In the genomic region with DNA sequence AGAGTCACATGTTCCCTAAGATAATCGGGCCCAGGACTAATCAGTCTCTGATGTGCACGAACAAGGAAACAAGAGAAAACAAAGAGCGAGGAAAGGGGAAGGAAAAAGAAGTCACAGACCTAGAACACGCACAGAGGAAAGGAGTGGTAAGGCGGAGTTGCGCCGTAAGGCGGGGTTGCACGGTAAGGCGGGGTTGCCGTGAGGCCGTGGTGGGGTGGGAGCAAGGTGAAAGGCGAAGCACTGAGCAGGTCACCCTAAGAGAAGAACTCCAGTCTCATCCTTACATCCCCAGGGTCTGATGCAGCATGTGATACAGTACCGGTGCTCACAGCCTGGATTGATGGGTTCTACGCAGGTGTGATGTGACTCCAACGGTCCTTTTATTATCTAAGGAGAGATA, we compare ENCODE assay signal across 27 mouse cellular contexts. TPM values are rescaled to one million over a fixed set of nuclear protein-coding genes. Genes with fewer than 3 reads are reported as not detected.
DNase-seq lines count a peak whose midpoint lies in the region; ATAC-seq and TF ChIP-seq lines count a peak whose summit lies in the region.
"Had no signal": no experiment of that assay in that cellular context is flagged by ENCODE, and none has a peak within 500 bp of the region (broad histone marks: within the 10 kb centered on the region; RNA-seq: fewer than 3 reads in every experiment).

No protein-coding gene starts in this region.

- TF ChIP-seq RAD21 in MEL (IDR thresholded peaks at IDR 0.05; ENCODE audit: low read depth, low read length), result no peak

- no peaks in the 10 kb centered on the region for H3K9me3 ChIP-seq in ES-Bruce4 (replicated peaks; ENCODE audit: control insufficient read depth, insufficient read depth, low read length, poor library complexity, severe bottlenecking)
- no peaks in the 10 kb centered on the region for H3K9me3 ChIP-seq in MEL (replicated peaks; ENCODE audit: insufficient read depth, low read length)
- no peaks in the 10 kb centered on the region for H3K9me3 ChIP-seq in forebrain, postnatal 0 days (ENCODE audit: low read length)
- H3K9me3 ChIP-seq: G1E had no signal

- no peak overlapping the region for H3K4me2 ChIP-seq in forebrain, postnatal 0 days (ENCODE audit: low read depth)

- no peak for TF ChIP-seq EP300 in heart, adult 2 months (IDR thresholded peaks at IDR 0.05; ENCODE audit: insufficient read depth, low read depth, low read length)
- TF ChIP-seq EP300 in ES-Bruce4 (IDR thresholded peaks at IDR 0.05; ENCODE audit: insufficient read depth, low read depth, low read length) (peak; percentile 55; the same call in 1 of the 2 replicates), MEL (IDR thresholded peaks at IDR 0.05; ENCODE audit: low read depth in 1 of 2, low read length in 2 of 2) (no peak; a peak in 1 of 4 replicates)

- no peaks in the 10 kb centered on the region for H3K4me1 ChIP-seq in heart, adult 2 months (ENCODE audit: control insufficient read depth, insufficient read depth, low read length)
- peaks cover 4% of the 10 kb centered on the region for H3K4me1 ChIP-seq in ES-Bruce4 (ENCODE audit: control insufficient read depth, insufficient read depth, low read length)
- H3K4me1 ChIP-seq in MEL (ENCODE audit: control insufficient read depth in 1 of 2, insufficient read depth in 2 of 2, low read length in 2 of 2), result 0 out of 4 replicates have a peak, but pooled peaks cover 0 to 7% of the 10 kb centered on the region in 2 experiments
- H3K4me1 ChIP-seq in forebrain, postnatal 0 days (ENCODE audit: insufficient read depth), result no peaks in the 10 kb centered on the region

- H3K27ac ChIP-seq in heart, adult 2 months, result no peak overlapping the region
- H3K27ac ChIP-seq in ES-Bruce4 (ENCODE audit: insufficient read depth, low read length), result no peak overlapping the region
- no peak overlapping the region for H3K27ac ChIP-seq in MEL (ENCODE audit: control insufficient read depth, low read depth, low read length)
- no peak overlapping the region for H3K27ac ChIP-seq in forebrain, postnatal 0 days (ENCODE audit: low read depth, low read length)

- no peaks in the 10 kb centered on the region for H3K27me3 ChIP-seq in heart, adult 2 months (ENCODE audit: control insufficient read depth, insufficient read depth, low read length)
- no peaks in the 10 kb centered on the region for H3K27me3 ChIP-seq in ES-Bruce4 (ENCODE audit: control insufficient read depth, insufficient read depth, low read length, poor library complexity, severe bottlenecking)
- no peaks in the 10 kb centered on the region for H3K27me3 ChIP-seq in MEL (ENCODE audit: control insufficient read depth in 1 of 2, insufficient read depth in 2 of 2, low read length in 2 of 2)
- H3K27me3 ChIP-seq in forebrain, postnatal 0 days (ENCODE audit: insufficient read depth, low read length), result no peaks in the 10 kb centered on the region
- H3K27me3 ChIP-seq: CH12.LX, Patski had no signal

- WGBS in heart, adult 2 months, result 91% methylated on average over 16 of the region's 16 CpGs
- 95% methylated on average over 16 of the region's 16 CpGs for WGBS in forebrain, postnatal 0 days

- H3K9ac ChIP-seq in heart, adult 2 months (ENCODE audit: low read depth, low read length), result no peak overlapping the region
- H3K9ac ChIP-seq in ES-Bruce4 (ENCODE audit: low read depth, poor library complexity, severe bottlenecking) (no peak overlapping the region), MEL (ENCODE audit: control insufficient read depth, low read depth, low read length, poor library complexity, severe bottlenecking) (no peak overlapping the region)
- H3K9ac ChIP-seq in forebrain, postnatal 0 days, result no peak overlapping the region

- ATAC-seq in forebrain, postnatal 0 days, result no peak
- ATAC-seq: activated CD4-positive, CD25-positive, alpha-beta regulatory T cell, adult 4 months; CD4-positive, CD25-positive, alpha-beta regulatory T cell, adult 4 months; Patski had no signal

- no peak overlapping the region for H3K4me3 ChIP-seq in heart, adult 2 months
- H3K4me3 ChIP-seq in ES-Bruce4 (ENCODE audit: low read depth, low read length), result no peak overlapping the region
- H3K4me3 ChIP-seq in MEL (ENCODE audit: control insufficient read depth in 1 of 2, insufficient read depth in 1 of 2, low read depth in 2 of 2, low read length in 2 of 2), result no peak overlapping the region
- H3K4me3 ChIP-seq in forebrain, postnatal 0 days (ENCODE audit: low read depth, low read length), result no peak overlapping the region

- no peaks in the 10 kb centered on the region; the same call in 1 of the 2 replicates for H3K79me2 ChIP-seq in heart, adult 2 months (replicated peaks; ENCODE audit: control insufficient read depth, insufficient read depth, low read length)
- H3K79me2 ChIP-seq in MEL (ENCODE audit: control insufficient read depth, insufficient read depth, low read length, poor library complexity), result no peaks in the 10 kb centered on the region

- H3K36me3 ChIP-seq in heart, adult 2 months (ENCODE audit: control insufficient read depth, insufficient read depth, low read length), result peaks cover 2% of the 10 kb centered on the region
- H3K36me3 ChIP-seq in ES-Bruce4 (ENCODE audit: control insufficient read depth, insufficient read depth, low read length, poor library complexity, severe bottlenecking) (peaks cover 4% of the 10 kb centered on the region; the same call in 1 of the 2 replicates), MEL (ENCODE audit: control insufficient read depth in 1 of 2, insufficient read depth in 2 of 2, low read length in 2 of 2) (no peaks in the 10 kb centered on the region)
- H3K36me3 ChIP-seq in forebrain, postnatal 0 days (ENCODE audit: insufficient read depth), result no peaks in the 10 kb centered on the region

- intact Hi-C loops in heart, adult 2 months (cut with DNase I), result loop anchor here (2.0 kb wide), 2 partner anchors 37 to 139 kb away; no protein-coding TSS in a partner anchor

- TF ChIP-seq CTCF in heart, adult 2 months (IDR thresholded peaks at IDR 0.05), result no peak
- TF ChIP-seq CTCF in ES-Bruce4 (IDR thresholded peaks at IDR 0.05; ENCODE audit: low read depth, low read length) (no peak), MEL (IDR thresholded peaks at IDR 0.05 in 2 of 3, conservative IDR thresholded peaks at IDR 0.05 in 1 of 3; ENCODE audit: control insufficient read depth in 1 of 3, insufficient read depth in 1 of 3, low read depth in 2 of 3, low read length in 3 of 3, poor library complexity in 1 of 3, severe bottlenecking in 1 of 3) (no peak)
- no peak for TF ChIP-seq CTCF in forebrain, postnatal 0 days (IDR thresholded peaks at IDR 0.05; ENCODE audit: low read depth)

- peak; percentile 63 for DNase-seq in heart, adult 11 months
- no peak for DNase-seq in heart, adult 2 months
- DNase-seq in MEL (ENCODE audit: low read depth, low spot score), result peak; percentile 16
- DNase-seq in kidney, adult 11 months, result no peak
- DNase-seq in forebrain, postnatal 0 days, result no peak
- DNase-seq: adrenal gland, adult 2 months; adrenal gland, adult 8-10 months; adrenal gland, postnatal 10 days; adrenal gland, postnatal 14 days; adrenal gland, postnatal 25 days; adrenal gland, postnatal 36 days; B cell, adult 2 months; cerebellum, adult 11 months; cerebellum, adult 11-12 months; cerebellum, adult 18-20 months; cerebellum, adult 2 months; cerebellum, adult 8-10 months had no signal

- TF ChIP-seq POLR2A in heart, adult 2 months (IDR thresholded peaks at IDR 0.05; ENCODE audit: insufficient read depth, low read depth, low read length), result no peak
- TF ChIP-seq POLR2A in ES-Bruce4 (IDR thresholded peaks at IDR 0.05; ENCODE audit: insufficient read depth, low read length) (no peak), MEL (IDR thresholded peaks at IDR 0.05; ENCODE audit: control insufficient read depth in 1 of 2, insufficient read depth in 1 of 2, low read depth in 1 of 2, low read length in 2 of 2, poor library complexity in 1 of 2) (no peak)

TF ChIP-seq in MEL, 35 proteins besides CTCF, POLR2A, EP300 and RAD21:
- TF ChIP-seq USF1 (IDR thresholded peaks at IDR 0.05; ENCODE audit: low read depth, low read length) (peak; percentile 36; the same call in 1 of the 2 replicates), KAT2A (conservative IDR thresholded peaks at IDR 0.05; ENCODE audit: low read depth, low read length) (no peak)

RNA-seq across cellular contexts. Expression of a gene that starts 6.3 kb away (rescaled TPM):
- total RNA-seq in heart, adult 2 months (2021), result not detected
- polyA plus RNA-seq in heart, adult 2 months (2012; rRNA removed), result not detected in 2 replicates
- polyA plus RNA-seq in ES-Bruce4 (2011; ENCODE audit: insufficient read depth, insufficient read length, low read depth, missing spikeins) (5.1 and 10.6 TPM in 2 replicates), MEL (2012; ENCODE audit: insufficient read depth in 1 of 2, insufficient read length in 2 of 2, low read depth in 1 of 2, low replicate concordance in 2 of 2, missing spikeins in 1 of 2) (not detected)
- total RNA-seq in MEL (2012; rRNA removed), result not detected in 2 replicates
- total RNA-seq in forebrain, postnatal 0 days (2014; rRNA removed), result not detected in 2 replicates
- not detected in 2 replicates for polyA plus RNA-seq in forebrain, postnatal 0 days (2015; fragmentation: Nextera tagmentation; extraction: Ambion mirVana)
- total RNA-seq: adrenal gland, adult 18-20 months; adrenal gland, adult 8-10 months; adrenal gland, postnatal 10 days; adrenal gland, postnatal 14 days; adrenal gland, postnatal 25 days; adrenal gland, postnatal 36 days; adrenal gland, postnatal 4 days; CH12.LX had no signal
- polyA plus RNA-seq: activated CD4-positive, CD25-positive, alpha-beta regulatory T cell, adult 4 months; brain, embryonic 14.5 days; C2C12; CD4-positive, CD25-positive, alpha-beta regulatory T cell, adult 4 months; cerebellum, adult 2 months; G1E had no signal

RNA-seq across cellular contexts. Expression of a gene that starts 8.9 kb away (rescaled TPM):
- total RNA-seq in heart, adult 2 months (2021), result 10 to 100 TPM; 54.6 to 65.7 TPM
- 47.9 and 57.7 TPM in 2 replicates for polyA plus RNA-seq in heart, adult 2 months (2012; rRNA removed)
- 38.0 and 42.7 TPM in 2 replicates for polyA plus RNA-seq in ES-Bruce4 (2011; ENCODE audit: insufficient read depth, insufficient read length, low read depth, missing spikeins)
- total RNA-seq in MEL (2012; rRNA removed), result 11.6 and 13.8 TPM in 2 replicates
- 10 to 100 TPM in 1 of 2 experiments, not detected in 1; 14.9 TPM for polyA plus RNA-seq in MEL (2012; ENCODE audit: insufficient read depth in 1 of 2, insufficient read length in 2 of 2, low read depth in 1 of 2, low replicate concordance in 2 of 2, missing spikeins in 1 of 2)
- total RNA-seq in forebrain, postnatal 0 days (2014; rRNA removed), result 13.5 and 14.0 TPM in 2 replicates
- polyA plus RNA-seq in forebrain, postnatal 0 days (2015; fragmentation: Nextera tagmentation; extraction: Ambion mirVana), result 20.4 and 23.8 TPM in 2 replicates

Comparison
In these comparisons a context has a peak if more than half of its experiments do, and no peak if none do; other contexts are left out.
1. DNase-seq: peak in heart, adult 11 months (single experiment) and MEL (single experiment); none in heart, adult 2 months (0 of 2), kidney, adult 11 months (single experiment) and forebrain, postnatal 0 days (single experiment).